8 mouse cellular contexts compared by ENCODE assay signal in genomic region chr11:22859301-22859632, GRCm38 (mm10). TPM values are rescaled to one million over a fixed set of nuclear protein-coding genes. Genes with fewer than 3 reads are reported as not detected.
DNase-seq lines count a peak whose midpoint lies in the region; ATAC-seq and TF ChIP-seq lines count a peak whose summit lies in the region.

No protein-coding gene starts in this region.

- H3K9ac ChIP-seq in intestine, embryonic 15.5 days: peak overlapping the region; percentile 74
- peak overlapping the region; percentile 65 for H3K9ac ChIP-seq in neural tube, embryonic 12.5 days

- peaks cover 4% of the 10 kb centered on the region; the same call in 1 of the 2 replicates for H3K27me3 ChIP-seq in testis, adult 2 months (ENCODE audit: control insufficient read depth, insufficient read depth, low read length)
- H3K27me3 ChIP-seq in intestine, embryonic 15.5 days (replicated peaks): peaks cover 9% of the 10 kb centered on the region; the same call in 1 of the 2 replicates
- H3K27me3 ChIP-seq in neural tube, embryonic 12.5 days (replicated peaks): peaks cover 65% of the 10 kb centered on the region

- H3K27ac ChIP-seq in testis, adult 2 months (ENCODE audit: control insufficient read depth, insufficient read depth, low read depth, low read length): peak overlapping the region; percentile 71
- H3K27ac ChIP-seq in intestine, embryonic 15.5 days: peak overlapping the region; percentile 86
- no peak overlapping the region for H3K27ac ChIP-seq in neural tube, embryonic 12.5 days

- no peaks in the 10 kb centered on the region for H3K9me3 ChIP-seq in intestine, embryonic 15.5 days
- no peaks in the 10 kb centered on the region for H3K9me3 ChIP-seq in neural tube, embryonic 12.5 days

- no peak for TF ChIP-seq CTCF in testis, adult 2 months (IDR thresholded peaks at IDR 0.05; ENCODE audit: control insufficient read depth, insufficient read depth, insufficient replicate concordance, low read depth, low read length)

- intact Hi-C loops in gastrocnemius, postnatal 14 days (cut with DNase I; ENCODE audit: low total_unique reads): no loop called here

- H3K4me2 ChIP-seq in intestine, embryonic 15.5 days (replicated peaks): peak overlapping the region; percentile 93
- peak overlapping the region; percentile 99 for H3K4me2 ChIP-seq in neural tube, embryonic 12.5 days (replicated peaks)

- no peak for TF ChIP-seq POLR2A in testis, adult 2 months (IDR thresholded peaks at IDR 0.05; ENCODE audit: control insufficient read depth, low read depth, low read length)

- H3K36me3 ChIP-seq in testis, adult 2 months (ENCODE audit: control insufficient read depth, insufficient read depth, low read length): no peaks in the 10 kb centered on the region
- no peaks in the 10 kb centered on the region for H3K36me3 ChIP-seq in intestine, embryonic 15.5 days
- no peaks in the 10 kb centered on the region for H3K36me3 ChIP-seq in neural tube, embryonic 12.5 days

- peaks cover 17% of the 10 kb centered on the region for H3K4me1 ChIP-seq in testis, adult 2 months (ENCODE audit: control insufficient read depth, insufficient read depth, low read length)
- peaks cover 17% of the 10 kb centered on the region for H3K4me1 ChIP-seq in intestine, embryonic 15.5 days (replicated peaks)
- peaks cover 21% of the 10 kb centered on the region for H3K4me1 ChIP-seq in neural tube, embryonic 12.5 days

- peak; percentile 24 for DNase-seq in gastrocnemius, adult 18-20 months (ENCODE audit: low spot score)
- DNase-seq in gastrocnemius, postnatal 14 days: no peak
- no peak for DNase-seq in testis, postnatal 10 days (ENCODE audit: low spot score)
- DNase-seq in layer of hippocampus, postnatal 36 days: no peak
- no peak for DNase-seq in adrenal gland, adult 8-10 months

- H3K4me3 ChIP-seq in testis, adult 2 months (ENCODE audit: control insufficient read depth, low read depth, low read length): peak overlapping the region; percentile 91
- peak overlapping the region; percentile 75 for H3K4me3 ChIP-seq in intestine, embryonic 15.5 days (replicated peaks)
- H3K4me3 ChIP-seq in neural tube, embryonic 12.5 days: peak overlapping the region; percentile 70

- peak; percentile 85 for ATAC-seq in intestine, embryonic 15.5 days
- no peak for ATAC-seq in neural tube, embryonic 12.5 days (ENCODE audit: low FRiP score, low read depth)

- WGBS in intestine, embryonic 15.5 days: under 1% methylated on average over 35 of the region's 41 CpGs
- 1% methylated on average over 35 of the region's 41 CpGs for WGBS in neural tube, embryonic 12.5 days

RNA-seq across cellular contexts. Expression of gene B3gnt2, which starts 1.5 kb away (rescaled TPM):
- total RNA-seq in gastrocnemius, adult 18-20 months (2021): 1 to 10 TPM; 1.0 to 2.2 TPM
- 1 to 10 TPM; 4.4 to 5.7 TPM for total RNA-seq in gastrocnemius, postnatal 14 days (2021)
- polyA plus RNA-seq in testis, adult 2 months (2012; rRNA removed): 1.2 and 1.6 TPM in 2 replicates
- 8.8 and 11.9 TPM in 2 replicates for polyA plus RNA-seq in intestine, embryonic 15.5 days (2015; fragmentation: Nextera tagmentation; extraction: Ambion mirVana)
- 2.2 and 3.0 TPM in 2 replicates for polyA plus RNA-seq in neural tube, embryonic 12.5 days (2016; fragmentation: Nextera tagmentation; extraction: Ambion mirVana)
- total RNA-seq in layer of hippocampus, postnatal 36 days (2021): 10 to 100 TPM; 12.2 to 17.4 TPM
- 100 to 1,000 TPM in 1 of 4 experiments, 10 to 100 TPM in 3; 55.0 to 101 (median 68.4) TPM for total RNA-seq in adrenal gland, adult 8-10 months (2022)
